Mouse (Mus musculus) cerebellum, adult 11-12 months (tissue): Measurements from ENCODE around the gene Glipr2.
A peak's percentile ranks its signal among the peaks of the same experiment; 100 is the strongest.

ENCODE experiments used
- DNase-seq: peaks from one replicate; pipeline ENCODE4 v3.0.0; 2022

The Glipr2 gene

GRCm38 (mm10) chr4:44011799-44012198 lies 54.6 kb downstream of the Glipr2 start:
- no peak for DNase-seq

- peak; percentile 95 for DNase-seq
These were observed 55.5 kb downstream of the Glipr2 start for GRCm38 (mm10) chr4:44012376-44013367.

- DNase-seq, result no peak
These were observed 56.3 kb downstream of the Glipr2 start for GRCm38 (mm10) chr4:44013391-44014070.

GRCm38 (mm10) chr4:44016071-44016470 lies 58.9 kb downstream of the Glipr2 start:
- DNase-seq, result no peak

GRCm38 (mm10) chr4:44016791-44017190 lies 59.6 kb downstream of the Glipr2 start:
- no peak for DNase-seq

GRCm38 (mm10) chr4:44022323-44022722 lies 65.1 kb downstream of the Glipr2 start:
- DNase-seq, result no peak

- no peak for DNase-seq
These were observed 65.6 kb downstream of the Glipr2 start for GRCm38 (mm10) chr4:44022766-44023165.

GRCm38 (mm10) chr4:44023681-44024080 lies 66.5 kb downstream of the Glipr2 start:
- no peak for DNase-seq

- DNase-seq, result no peak
These were observed 67.0 kb downstream of the Glipr2 start for GRCm38 (mm10) chr4:44024241-44024640.

GRCm38 (mm10) chr4:44025570-44025969 lies 68.4 kb downstream of the Glipr2 start:
- DNase-seq, result no peak
